ENCODE assay signal across 7 mouse cellular contexts in the genomic region with DNA sequence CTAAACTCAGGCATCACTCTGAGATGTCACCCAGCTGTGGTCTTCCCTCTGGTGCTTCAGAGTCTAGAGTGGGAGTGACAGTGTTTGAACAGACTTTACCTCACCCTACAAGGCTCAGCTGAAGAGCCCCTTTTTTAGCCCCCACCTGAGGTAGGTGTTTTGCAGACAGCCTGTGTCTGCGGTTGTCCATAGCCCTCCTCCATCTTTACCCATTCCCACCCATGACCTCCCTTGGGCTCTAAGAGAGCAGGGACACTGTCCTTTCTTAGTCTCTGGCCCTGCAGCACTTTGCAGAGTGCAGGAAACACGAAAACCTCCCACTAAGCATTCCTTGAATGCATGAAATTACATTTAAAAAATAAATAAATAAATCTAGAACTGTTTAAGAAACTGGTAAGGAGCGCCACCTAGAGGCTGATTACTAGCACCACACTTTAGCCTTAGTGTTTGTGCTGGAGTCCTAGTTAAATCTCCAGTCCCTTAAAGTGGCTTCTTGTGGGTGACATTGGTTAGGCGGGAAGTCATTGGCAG.
DNase-seq lines count a peak whose midpoint lies in the region; ATAC-seq and TF ChIP-seq lines count a peak whose summit lies in the region.

No protein-coding gene starts in this region.

- peak overlapping the region; percentile 47; the same call in 1 of the 2 replicates for H3K27ac ChIP-seq in heart, embryonic 16.5 days (ENCODE audit: low read length)
- peak overlapping the region; percentile 66; the same call in 1 of the 2 replicates for H3K27ac ChIP-seq in kidney, postnatal 0 days
- H3K27ac ChIP-seq in lung, postnatal 0 days (ENCODE audit: low read length), result no peak overlapping the region

- no peak overlapping the region for H3K4me3 ChIP-seq in heart, embryonic 16.5 days (ENCODE audit: low read length)
- no peak overlapping the region for H3K4me3 ChIP-seq in kidney, postnatal 0 days (replicated peaks; ENCODE audit: low read depth, low read length)
- no peak overlapping the region for H3K4me3 ChIP-seq in lung, postnatal 0 days (ENCODE audit: low read depth, low read length)

- TF ChIP-seq CTCF in kidney, postnatal 0 days (IDR thresholded peaks at IDR 0.05; ENCODE audit: low read depth), result peak; percentile 91
- TF ChIP-seq CTCF in lung, postnatal 0 days (IDR thresholded peaks at IDR 0.05), result peak; percentile 91

- DNase-seq in 3T3-L1 (ENCODE audit: low read depth, low spot score) (peak; percentile 84), ES-CJ7 (ENCODE audit: low read depth, low spot score) (peak; percentile 58)
- DNase-seq in cerebellum, postnatal 14 days, result peak; percentile 76 to 78
- peak; percentile 98 for DNase-seq in kidney, postnatal 0 days (ENCODE audit: low spot score)
- DNase-seq in lung, postnatal 0 days (ENCODE audit: low spot score), result peak; percentile 92
- DNase-seq in right cerebral cortex, postnatal 10 days (ENCODE audit: low spot score in 2 of 2), result peak; percentile 67 to 72

- no peaks in the 10 kb centered on the region for H3K9me3 ChIP-seq in heart, embryonic 16.5 days (replicated peaks; ENCODE audit: control insufficient read depth, low read length)
- H3K9me3 ChIP-seq in kidney, postnatal 0 days (replicated peaks; ENCODE audit: low read length), result no peaks in the 10 kb centered on the region
- H3K9me3 ChIP-seq in lung, postnatal 0 days (ENCODE audit: low read length), result no peaks in the 10 kb centered on the region

- ATAC-seq in heart, embryonic 16.5 days (replicated peaks; ENCODE audit: extremely low read depth, insufficient read depth, low FRiP score), result peak; percentile 46; the same call in 1 of the 2 replicates
- peak; percentile 71 for ATAC-seq in kidney, postnatal 0 days (replicated peaks; ENCODE audit: low FRiP score, low read depth)
- peak; percentile 54 for ATAC-seq in lung, postnatal 0 days

- no peak overlapping the region for H3K4me2 ChIP-seq in heart, embryonic 16.5 days (ENCODE audit: low read depth, low read length)
- no peak overlapping the region for H3K4me2 ChIP-seq in kidney, postnatal 0 days (ENCODE audit: low read length)
- no peak overlapping the region for H3K4me2 ChIP-seq in lung, postnatal 0 days (replicated peaks; ENCODE audit: low read depth, low read length)

- H3K27me3 ChIP-seq in heart, embryonic 16.5 days (ENCODE audit: control insufficient read depth, insufficient read depth, low read length), result no peaks in the 10 kb centered on the region
- H3K27me3 ChIP-seq in kidney, postnatal 0 days (ENCODE audit: insufficient read depth, low read length), result no peaks in the 10 kb centered on the region
- no peaks in the 10 kb centered on the region for H3K27me3 ChIP-seq in lung, postnatal 0 days (replicated peaks; ENCODE audit: insufficient read depth, low read length)

- TF ChIP-seq EP300 in lung, postnatal 0 days (IDR thresholded peaks at IDR 0.05), result no peak

- no peaks in the 10 kb centered on the region for H3K36me3 ChIP-seq in heart, embryonic 16.5 days (ENCODE audit: control insufficient read depth, insufficient read depth)
- H3K36me3 ChIP-seq in kidney, postnatal 0 days (ENCODE audit: insufficient read depth, low read length), result no peaks in the 10 kb centered on the region
- no peaks in the 10 kb centered on the region for H3K36me3 ChIP-seq in lung, postnatal 0 days (ENCODE audit: insufficient read depth, low read length)

- no peak overlapping the region for H3K9ac ChIP-seq in heart, embryonic 16.5 days (ENCODE audit: low read length)
- no peak overlapping the region for H3K9ac ChIP-seq in kidney, postnatal 0 days (ENCODE audit: low read depth, low read length)
- H3K9ac ChIP-seq in lung, postnatal 0 days (replicated peaks; ENCODE audit: low read depth), result no peak overlapping the region

- 17% methylated on average over 4 of the region's 4 CpGs for WGBS in heart, embryonic 16.5 days
- WGBS in kidney, postnatal 0 days, result 15% methylated on average over 4 of the region's 4 CpGs
- WGBS in lung, postnatal 0 days, result 15% methylated on average over 4 of the region's 4 CpGs

- peaks cover 17% of the 10 kb centered on the region for H3K4me1 ChIP-seq in heart, embryonic 16.5 days (ENCODE audit: control insufficient read depth, insufficient read depth, low read length)
- peaks cover 13% of the 10 kb centered on the region; the same call in 1 of the 2 replicates for H3K4me1 ChIP-seq in kidney, postnatal 0 days (replicated peaks; ENCODE audit: insufficient read depth, low read length)
- H3K4me1 ChIP-seq in lung, postnatal 0 days (ENCODE audit: insufficient read depth, low read depth, low read length), result peaks cover 4% of the 10 kb centered on the region; the same call in 1 of the 2 replicates
